Mouse (Mus musculus) myocyte (in vitro differentiated cells): ENCODE measurements around the gene Slc1a1.

Experiments
- E2F4 ChIP-seq: IDR thresholded peaks from one replicate; pipeline ENCODE4 v1.6.1; 2011; ENCODE audit warnings: mild to moderate bottlenecking, control low read depth, moderate library complexity; ENCODE audit not compliant: insufficient read depth
- POLR2A ChIP-seq: IDR thresholded peaks from one replicate; pipeline ENCODE4 v1.6.1; 2011; ENCODE audit warnings: low read depth, mild to moderate bottlenecking, control low read depth, moderate library complexity; ENCODE audit not compliant: insufficient read length
- POLR2AphosphoS2 ChIP-seq: IDR thresholded peaks from one replicate; pipeline ENCODE4 v1.6.1; 2011; ENCODE audit warnings: low read depth, control low read depth; ENCODE audit not compliant: insufficient read length
- TCF12 ChIP-seq: IDR thresholded peaks from one replicate; pipeline ENCODE4 v1.6.1; 2011; ENCODE audit warnings: mild to moderate bottlenecking, control low read depth; ENCODE audit not compliant: poor library complexity, insufficient read depth, severe bottlenecking
- TCF3 ChIP-seq: IDR thresholded peaks from one replicate; pipeline ENCODE4 v1.6.1; 2011; ENCODE audit warnings: low read depth, control low read depth; ENCODE audit not compliant: insufficient read length

- TF ChIP-seq POLR2A (no peak), E2F4 (no peak), TCF12 (no peak), TCF3 (no peak), POLR2AphosphoS2 (no peak)
Observed at GRCm38 (mm10) chr19:28818286-28818685, 16.6 kb upstream of the Slc1a1 start.
